Mouse (Mus musculus) neural tube, embryonic 12.5 days (tissue): ENCODE results near the gene Skp1a. TPM values are rescaled to one million over a fixed set of nuclear protein-coding genes. Genes with fewer than 3 reads are reported as not detected.
A peak's percentile ranks its signal among the peaks of the same experiment; 100 is the strongest.

ENCODE experiments used
- ATAC-seq: fragments of 200-750 bp; cut with Nextera tagmentation; 2 replicates; pipeline ENCODE4 v1.8.0; 2017; ENCODE audit warnings: low read depth, mild to moderate bottlenecking, moderate TSS enrichment, moderate library complexity; ENCODE audit not compliant: low FRiP score
- H3K27ac ChIP-seq: fragments of 300-500 bp; sonication (generic); 2 replicates; pipeline ENCODE4 v1.5.1; 2016
- H3K27me3 ChIP-seq: fragments of 300-500 bp; sonication (generic); replicated peaks from 2 replicates; pipeline ENCODE4 v1.6.1; 2016; ENCODE audit warnings: mild to moderate bottlenecking
- H3K36me3 ChIP-seq: fragments of 300-500 bp; sonication (generic); 2 replicates; pipeline ENCODE4 v1.6.1; 2016; ENCODE audit warnings: mild to moderate bottlenecking
- H3K4me1 ChIP-seq: fragments of 300-500 bp; sonication (generic); 2 replicates; pipeline ENCODE4 v1.6.1; 2016
- H3K4me2 ChIP-seq: fragments of 300-500 bp; sonication (generic); replicated peaks from 2 replicates; pipeline ENCODE4 v1.6.1; 2016; ENCODE audit warnings: mild to moderate bottlenecking
- H3K4me3 ChIP-seq: fragments of 300-500 bp; sonication (generic); 2 replicates; pipeline ENCODE4 v1.5.1; 2016
- H3K9ac ChIP-seq: fragments of 300-500 bp; sonication (generic); 2 replicates; pipeline ENCODE4 v1.6.1; 2016; ENCODE audit warnings: mild to moderate bottlenecking
- H3K9me3 ChIP-seq: fragments of 300-500 bp; sonication (generic); 2 replicates; pipeline ENCODE4 v1.6.1; 2016; ENCODE audit warnings: mild to moderate bottlenecking
- WGBS: fragments of 180-500 bp; shearing (Covaris S2); methylation state at CpG from one replicate; pipeline ENCODE4 v1.1.7; 2016; 5-methylcytosine and 5-hydroxymethylcytosine counted together
- polyA plus RNA-seq: library from polyadenylated mRNA; unstranded; fragments of >200 nt; fragmentation: Nextera tagmentation; extraction: Ambion mirVana; gene quantifications from 2 replicates; pipeline ENCODE4 v1.2.1, GENCODE M21; 2016

Skp1a gene
- polyA plus RNA-seq, 1 experiment from 2014 or later: 1,002 TPM

- peaks cover 18% of the 10 kb centered on the region for H3K4me1 ChIP-seq
- no peak for ATAC-seq
- no peak overlapping the region for H3K4me2 ChIP-seq
- H3K9ac ChIP-seq: no peak overlapping the region
- H3K4me3 ChIP-seq: no peak overlapping the region
- no peaks in the 10 kb centered on the region for H3K9me3 ChIP-seq
- H3K27me3 ChIP-seq: peaks cover 8% of the 10 kb centered on the region; the same call in 1 of the 2 replicates
- H3K27ac ChIP-seq: no peak overlapping the region
- no peaks in the 10 kb centered on the region for H3K36me3 ChIP-seq
- 83% methylated on average over 7 of the region's 7 CpGs for WGBS
These were observed 2.9 kb upstream of the Skp1a start for GRCm38 (mm10) chr11:52228722-52229448.

GRCm38 (mm10) chr11:52230694-52231093 lies 1.1 kb upstream of the Skp1a start:
- 57% methylated on average over 5 of the region's 5 CpGs for WGBS
- no peak for ATAC-seq
- peaks cover 2% of the 10 kb centered on the region; the same call in 1 of the 2 replicates for H3K36me3 ChIP-seq
- no peaks in the 10 kb centered on the region for H3K9me3 ChIP-seq
- H3K4me2 ChIP-seq: peak overlapping the region; percentile 83
- H3K4me3 ChIP-seq: peak overlapping the region; percentile 76; the same call in 1 of the 2 replicates
- peaks cover 18% of the 10 kb centered on the region for H3K4me1 ChIP-seq
- H3K27ac ChIP-seq: no peak overlapping the region
- no peaks in the 10 kb centered on the region for H3K27me3 ChIP-seq
- peak overlapping the region; percentile 93; the same call in 1 of the 2 replicates for H3K9ac ChIP-seq

GRCm38 (mm10) chr11:52233043-52233653 lies 1.4 kb downstream of the Skp1a start:
- H3K4me3 ChIP-seq: peak overlapping the region; percentile 76; the same call in 1 of the 2 replicates
- no peak overlapping the region for H3K27ac ChIP-seq
- peaks cover 15% of the 10 kb centered on the region for H3K36me3 ChIP-seq
- WGBS: 46% methylated on average over 3 of the region's 3 CpGs
- no peak for ATAC-seq
- peak overlapping the region; percentile 93 for H3K9ac ChIP-seq
- no peaks in the 10 kb centered on the region for H3K27me3 ChIP-seq
- H3K4me1 ChIP-seq: peaks cover 18% of the 10 kb centered on the region
- H3K4me2 ChIP-seq: peak overlapping the region; percentile 83
- no peaks in the 10 kb centered on the region for H3K9me3 ChIP-seq

GRCm38 (mm10) chr11:52233906-52234305 lies 2.1 kb downstream of the Skp1a start:
- ATAC-seq: no peak
- Histone ChIP-seq H3K36me3 (peaks cover 19% of the 10 kb centered on the region), H3K27me3 (no peaks in the 10 kb centered on the region), H3K4me3 (no peak overlapping the region), H3K9ac (no peak overlapping the region), H3K9me3 (no peaks in the 10 kb centered on the region), H3K4me2 (peak overlapping the region; percentile 83), H3K27ac (no peak overlapping the region), H3K4me1 (peaks cover 18% of the 10 kb centered on the region)
- 100% methylated on average over 1 of the region's 1 CpGs for WGBS

- H3K27me3 ChIP-seq: no peaks in the 10 kb centered on the region
- H3K9me3 ChIP-seq: no peaks in the 10 kb centered on the region
- H3K27ac ChIP-seq: no peak overlapping the region
- peaks cover 18% of the 10 kb centered on the region for H3K4me1 ChIP-seq
- no peak for ATAC-seq
- no peak overlapping the region for H3K4me3 ChIP-seq
- H3K36me3 ChIP-seq: peaks cover 20% of the 10 kb centered on the region
- no peak overlapping the region for H3K9ac ChIP-seq
- H3K4me2 ChIP-seq: 0 out of 2 replicates have a peak overlapping the region, but pooled peaks have one; percentile 20
These were observed 2.7 kb downstream of the Skp1a start for GRCm38 (mm10) chr11:52234509-52234908.

- ATAC-seq: no peak
- Histone ChIP-seq H3K4me2 (no peak overlapping the region), H3K4me3 (no peak overlapping the region), H3K9me3 (no peaks in the 10 kb centered on the region), H3K36me3 (peaks cover 52% of the 10 kb centered on the region), H3K27ac (no peak overlapping the region), H3K4me1 (no peaks in the 10 kb centered on the region), H3K27me3 (no peaks in the 10 kb centered on the region), H3K9ac (no peak overlapping the region)
- WGBS: 83% methylated on average over 4 of the region's 4 CpGs
These were observed 9.2 kb downstream of the Skp1a start for GRCm38 (mm10) chr11:52240898-52241542.

- no peaks in the 10 kb centered on the region for H3K27me3 ChIP-seq
- WGBS: 96% methylated on average over 2 of the region's 2 CpGs
- no peak overlapping the region for H3K27ac ChIP-seq
- no peak for ATAC-seq
- no peak overlapping the region for H3K4me3 ChIP-seq
- no peak overlapping the region for H3K4me2 ChIP-seq
- H3K36me3 ChIP-seq: peaks cover 30% of the 10 kb centered on the region
- H3K9me3 ChIP-seq: no peaks in the 10 kb centered on the region
- no peaks in the 10 kb centered on the region for H3K4me1 ChIP-seq
- H3K9ac ChIP-seq: no peak overlapping the region
These were observed 17.7 kb downstream of the Skp1a start for GRCm38 (mm10) chr11:52249452-52249851.

- H3K36me3 ChIP-seq: peaks cover 15% of the 10 kb centered on the region
- no peak overlapping the region for H3K9ac ChIP-seq
- no peak overlapping the region for H3K4me2 ChIP-seq
- no peak for ATAC-seq
- no peaks in the 10 kb centered on the region for H3K4me1 ChIP-seq
- WGBS: 88% methylated on average over 5 of the region's 5 CpGs
- H3K4me3 ChIP-seq: no peak overlapping the region
- no peaks in the 10 kb centered on the region for H3K27me3 ChIP-seq
- H3K9me3 ChIP-seq: no peaks in the 10 kb centered on the region
- H3K27ac ChIP-seq: no peak overlapping the region
These were observed 20.0 kb downstream of the Skp1a start for GRCm38 (mm10) chr11:52251770-52252169.

GRCm38 (mm10) chr11:52252692-52253091 lies 20.9 kb downstream of the Skp1a start:
- Histone ChIP-seq H3K4me2 (no peak overlapping the region), H3K4me3 (no peak overlapping the region), H3K27ac (no peak overlapping the region), H3K36me3 (peaks cover 13% of the 10 kb centered on the region), H3K4me1 (no peaks in the 10 kb centered on the region), H3K9me3 (no peaks in the 10 kb centered on the region), H3K9ac (no peak overlapping the region), H3K27me3 (no peaks in the 10 kb centered on the region)
- 84% methylated on average over 1 of the region's 1 CpGs for WGBS
- ATAC-seq: no peak

- WGBS: 73% methylated on average over 11 of the region's 11 CpGs
- Histone ChIP-seq H3K4me1 (no peaks in the 10 kb centered on the region), H3K27ac (no peak overlapping the region), H3K4me2 (no peak overlapping the region), H3K4me3 (no peak overlapping the region), H3K27me3 (no peaks in the 10 kb centered on the region), H3K36me3 (peaks cover 13% of the 10 kb centered on the region), H3K9ac (no peak overlapping the region), H3K9me3 (no peaks in the 10 kb centered on the region)
- ATAC-seq: 0 out of 2 replicates have a peak, but pooled peaks have one; percentile 41
These were observed 22.0 kb downstream of the Skp1a start for GRCm38 (mm10) chr11:52253674-52254375.

GRCm38 (mm10) chr11:52255077-52255476 lies 23.3 kb downstream of the Skp1a start:
- peaks cover 6% of the 10 kb centered on the region for H3K36me3 ChIP-seq
- no peak overlapping the region for H3K9ac ChIP-seq
- no peaks in the 10 kb centered on the region for H3K9me3 ChIP-seq
- no peak overlapping the region for H3K27ac ChIP-seq
- no peaks in the 10 kb centered on the region for H3K4me1 ChIP-seq
- H3K4me3 ChIP-seq: no peak overlapping the region
- 89% methylated on average over 8 of the region's 8 CpGs for WGBS
- H3K4me2 ChIP-seq: no peak overlapping the region
- no peaks in the 10 kb centered on the region for H3K27me3 ChIP-seq
- ATAC-seq: no peak

- 88% methylated on average over 3 of the region's 3 CpGs for WGBS
- Histone ChIP-seq H3K27ac (no peak overlapping the region), H3K9ac (no peak overlapping the region), H3K4me3 (no peak overlapping the region), H3K4me1 (no peaks in the 10 kb centered on the region), H3K9me3 (no peaks in the 10 kb centered on the region), H3K27me3 (no peaks in the 10 kb centered on the region), H3K4me2 (no peak overlapping the region), H3K36me3 (peaks cover 4% of the 10 kb centered on the region; the same call in 1 of the 2 replicates)
- ATAC-seq: no peak
These were observed 25.6 kb downstream of the Skp1a start for GRCm38 (mm10) chr11:52257376-52257775.
